Mouse (Mus musculus) hindbrain, embryonic 14.5 days (tissue): ENCODE measurements at regions not wholly inside any gene's neighbourhood (a gene's known extent, or its start where the extent isn't known, plus 50 kb on each side); places are given as distances from the start of the nearest gene placed in this dataset.

Experiments
- ATAC-seq: fragments of 200-750 bp; cut with Nextera tagmentation; 2 replicates; pipeline ENCODE4 v1.8.0; 2017; ENCODE audit warnings: moderate number of reproducible peaks, mild to moderate bottlenecking, moderate TSS enrichment, moderate library complexity; ENCODE audit not compliant: low FRiP score
- DNase-seq: peaks from one replicate; pipeline ENCODE4 v3.0.0-alpha.2; 2015; ENCODE audit warnings: low spot score
- H3K27ac ChIP-seq: fragments of 300-500 bp; sonication (generic); 2 replicates; pipeline ENCODE4 v1.5.1; 2014; ENCODE audit warnings: mild to moderate bottlenecking, moderate library complexity
- H3K27me3 ChIP-seq: fragments of 300-500 bp; sonication (generic); 2 replicates; pipeline ENCODE4 v1.6.1; 2014; ENCODE audit warnings: mild to moderate bottlenecking, low read length, mixed read lengths; ENCODE audit not compliant: control insufficient read depth, insufficient read depth
- H3K36me3 ChIP-seq: fragments of 300-500 bp; sonication (generic); replicated peaks from 2 replicates; pipeline ENCODE4 v1.6.1; 2014; ENCODE audit not compliant: control insufficient read depth, insufficient read depth
- H3K4me1 ChIP-seq: fragments of 300-500 bp; sonication (generic); replicated peaks from 2 replicates; pipeline ENCODE4 v1.6.1; 2014; ENCODE audit warnings: antibody characterized with exemption, low read length, mixed read lengths; ENCODE audit not compliant: control insufficient read depth, insufficient read depth
- H3K4me2 ChIP-seq: fragments of 300-500 bp; sonication (generic); replicated peaks from 2 replicates; pipeline ENCODE4 v1.6.1; 2014; ENCODE audit warnings: mild to moderate bottlenecking, moderate library complexity
- H3K4me3 ChIP-seq: fragments of 300-500 bp; sonication (generic); replicated peaks from 2 replicates; pipeline ENCODE4 v1.5.1; 2014; ENCODE audit warnings: mild to moderate bottlenecking, low read length
- H3K9ac ChIP-seq: fragments of 300-500 bp; sonication (generic); 2 replicates; pipeline ENCODE4 v1.6.1; 2014
- H3K9me3 ChIP-seq: fragments of 300-500 bp; sonication (generic); 2 replicates; pipeline ENCODE4 v1.6.1; 2016; ENCODE audit warnings: low read length; ENCODE audit not compliant: control insufficient read depth
- WGBS: fragments of 180-500 bp; shearing (Covaris S2); extraction: QIAGEN DNeasy Blood & Tissue Kit; methylation state at CpG from one replicate; pipeline ENCODE4 v1.1.7; 2014; 5-methylcytosine and 5-hydroxymethylcytosine counted together

GRCm38 (mm10) chr8:24214315-24214714 lies 511.3 kb downstream of the Adam3 start:
- H3K27ac ChIP-seq: no peak overlapping the region
- no peak overlapping the region for H3K9ac ChIP-seq
- no peaks in the 10 kb centered on the region for H3K36me3 ChIP-seq
- no peak overlapping the region for H3K4me3 ChIP-seq
- WGBS: 76% methylated on average over 4 of the region's 4 CpGs
- no peaks in the 10 kb centered on the region for H3K4me1 ChIP-seq
- no peaks in the 10 kb centered on the region for H3K9me3 ChIP-seq
- no peak overlapping the region for H3K4me2 ChIP-seq
- DNase-seq: no peak
- no peak for ATAC-seq
- H3K27me3 ChIP-seq: no peaks in the 10 kb centered on the region

GRCm38 (mm10) chr8:24212216-24213200 lies 513.1 kb downstream of the Adam3 start:
- no peak overlapping the region for H3K27ac ChIP-seq
- no peak for DNase-seq
- no peak overlapping the region for H3K9ac ChIP-seq
- no peaks in the 10 kb centered on the region for H3K27me3 ChIP-seq
- no peaks in the 10 kb centered on the region for H3K9me3 ChIP-seq
- H3K4me3 ChIP-seq: no peak overlapping the region
- no peak overlapping the region for H3K4me2 ChIP-seq
- WGBS: 93% methylated on average over 3 of the region's 3 CpGs
- ATAC-seq: no peak
- no peaks in the 10 kb centered on the region for H3K4me1 ChIP-seq
- no peaks in the 10 kb centered on the region for H3K36me3 ChIP-seq

- DNase-seq (no peak), ATAC-seq (no peak)
- no peak overlapping the region for H3K4me3 ChIP-seq
- no peak overlapping the region for H3K4me2 ChIP-seq
- no peaks in the 10 kb centered on the region for H3K9me3 ChIP-seq
- H3K4me1 ChIP-seq: no peaks in the 10 kb centered on the region
- no peak overlapping the region for H3K27ac ChIP-seq
- 85% methylated on average over 1 of the region's 1 CpGs for WGBS
- H3K36me3 ChIP-seq: no peaks in the 10 kb centered on the region
- no peaks in the 10 kb centered on the region for H3K27me3 ChIP-seq
- H3K9ac ChIP-seq: no peak overlapping the region
Observed at GRCm38 (mm10) chr8:24211091-24211490, 514.6 kb downstream of the Adam3 start.
